Mouse (Mus musculus) limb, embryonic 10.5 days (tissue): Measurements from ENCODE around the gene 4930505A04Rik. TPM values are rescaled to one million over a fixed set of nuclear protein-coding genes. Genes with fewer than 3 reads are reported as not detected.

Source experiments
- DNase-seq: peaks from one replicate; pipeline ENCODE4 v3.0.0-alpha.2; 2017; ENCODE audit warnings: low spot score
- H3K27ac ChIP-seq: fragments of 300-500 bp; sonication (generic); 2 replicates; pipeline ENCODE4 v1.5.1; 2016; ENCODE audit warnings: mild to moderate bottlenecking
- H3K27me3 ChIP-seq: fragments of 300-500 bp; sonication (generic); 2 replicates; pipeline ENCODE4 v1.6.1; 2016; ENCODE audit warnings: low read depth, mild to moderate bottlenecking; ENCODE audit not compliant: poor library complexity, severe bottlenecking
- H3K36me3 ChIP-seq: fragments of 300-500 bp; sonication (generic); 2 replicates; pipeline ENCODE4 v1.6.1; 2016; ENCODE audit warnings: mild to moderate bottlenecking, moderate library complexity
- H3K4me1 ChIP-seq: fragments of 300-500 bp; sonication (generic); 2 replicates; pipeline ENCODE4 v1.6.1; 2016
- H3K4me3 ChIP-seq: fragments of 300-500 bp; sonication (generic); 2 replicates; pipeline ENCODE4 v1.5.1; 2016; ENCODE audit warnings: mild to moderate bottlenecking, moderate library complexity
- H3K9me3 ChIP-seq: fragments of 300-500 bp; sonication (generic); replicated peaks from 2 replicates; pipeline ENCODE4 v1.6.1; 2016; ENCODE audit warnings: mild to moderate bottlenecking
- WGBS: fragments of 180-500 bp; shearing (Covaris S2); methylation state at CpG from one replicate; pipeline ENCODE4 v1.1.7; 2016; 5-methylcytosine and 5-hydroxymethylcytosine counted together
- polyA plus RNA-seq: library from polyadenylated mRNA; unstranded; fragments of >200 nt; fragmentation: Nextera tagmentation; extraction: Ambion mirVana; gene quantifications from 2 replicates; pipeline ENCODE4 v1.2.1, GENCODE M21; 2016

The 4930505A04Rik gene
- not detected in 2 replicates for polyA plus RNA-seq

DNA sequence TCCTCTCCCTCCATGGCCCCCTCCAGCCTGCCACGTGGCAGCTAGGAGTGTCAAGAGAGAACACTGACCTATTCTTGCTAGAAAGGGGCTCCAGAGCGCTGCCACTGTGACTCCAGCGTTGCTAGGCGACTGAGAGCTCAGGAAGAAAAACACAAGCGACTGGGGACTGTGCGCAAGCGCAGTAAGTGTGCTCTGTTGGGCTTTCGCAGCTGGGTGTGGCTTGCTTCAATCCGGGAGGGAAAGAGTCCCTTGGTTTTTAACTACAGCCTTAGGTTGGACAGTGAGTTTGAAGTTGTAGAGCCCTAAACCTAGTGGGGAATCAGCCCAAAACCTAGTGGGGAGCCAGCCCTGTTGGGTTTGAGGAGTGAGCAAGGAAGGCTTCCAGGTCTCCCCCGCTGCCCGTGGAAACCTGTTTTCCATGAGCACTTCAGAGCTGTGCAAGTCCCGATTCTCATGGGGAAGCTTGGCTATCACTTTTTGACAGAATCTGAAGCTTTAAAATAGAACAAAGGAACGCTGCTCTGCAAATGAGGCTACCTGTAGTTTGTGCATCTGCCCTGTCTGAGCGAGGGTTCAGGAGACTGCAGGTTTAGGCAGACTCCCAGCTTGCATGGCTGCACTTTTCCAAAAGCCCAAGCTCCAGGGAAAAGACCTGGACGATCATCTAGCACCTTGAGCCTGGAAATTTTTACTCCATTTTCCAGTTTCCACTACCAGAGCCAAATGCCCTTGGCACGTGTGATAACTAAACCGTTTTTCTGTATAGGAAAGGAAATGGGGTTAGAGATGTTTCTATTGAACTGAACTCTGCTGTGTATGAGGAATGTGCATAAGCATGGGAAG is at the start of gene 4930505A04Rik:
Gene 4930505A04Rik, minus strand, starts transcription at position 77 of the 843 bp plus-strand sequence.
- Histone ChIP-seq H3K4me3 (peak within 1 kb of the TSS; percentile 55), H3K27me3 (no peaks in the 10 kb centered on the region), H3K36me3 (no peaks in the 10 kb centered on the region), H3K27ac (peak within 1 kb of the TSS; percentile 84), H3K4me1 (peaks cover 7% of the 10 kb centered on the region; the same call in 1 of the 2 replicates), H3K9me3 (no peaks in the 10 kb centered on the region)
- DNase-seq, result peak; percentile 89
- WGBS, result 11% methylated on average over 17 of the region's 17 CpGs

GRCm38 (mm10) chr11:30517133-30517532 is 45.5 kb upstream of the 4930505A04Rik start:
- Histone ChIP-seq H3K27me3 (no peaks in the 10 kb centered on the region), H3K27ac (no peak overlapping the region), H3K9me3 (no peaks in the 10 kb centered on the region), H3K4me1 (no peaks in the 10 kb centered on the region), H3K4me3 (no peak overlapping the region), H3K36me3 (no peaks in the 10 kb centered on the region)
- 86% methylated on average over 2 of the region's 2 CpGs for WGBS
- DNase-seq, result no peak

DNA sequence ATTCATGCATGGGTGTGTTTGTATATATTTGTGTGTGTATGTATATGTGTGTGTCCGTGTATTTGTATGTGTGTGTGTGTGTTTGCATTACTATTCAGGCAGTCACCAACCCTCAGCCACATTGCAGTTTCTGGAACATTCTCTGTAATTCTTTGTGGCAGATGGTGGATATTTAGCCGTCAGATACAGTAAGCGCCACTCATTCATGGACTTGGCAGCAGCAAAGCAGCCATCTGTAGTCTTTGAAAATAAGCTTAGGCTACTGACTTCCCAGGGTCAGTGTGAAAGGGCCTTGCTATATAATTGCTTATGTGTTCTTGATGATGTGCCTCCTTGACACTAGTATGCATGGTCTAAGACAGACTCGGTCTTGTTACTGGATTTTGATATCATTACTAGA is 36.6 kb upstream of the 4930505A04Rik start:
- H3K36me3 ChIP-seq, result no peaks in the 10 kb centered on the region
- no peak for DNase-seq
- H3K9me3 ChIP-seq, result no peaks in the 10 kb centered on the region
- H3K27me3 ChIP-seq, result no peaks in the 10 kb centered on the region
- H3K4me1 ChIP-seq, result no peaks in the 10 kb centered on the region
- WGBS, result 94% methylated on average over 4 of the region's 4 CpGs
- H3K4me3 ChIP-seq, result no peak overlapping the region
- no peak overlapping the region for H3K27ac ChIP-seq

DNA sequence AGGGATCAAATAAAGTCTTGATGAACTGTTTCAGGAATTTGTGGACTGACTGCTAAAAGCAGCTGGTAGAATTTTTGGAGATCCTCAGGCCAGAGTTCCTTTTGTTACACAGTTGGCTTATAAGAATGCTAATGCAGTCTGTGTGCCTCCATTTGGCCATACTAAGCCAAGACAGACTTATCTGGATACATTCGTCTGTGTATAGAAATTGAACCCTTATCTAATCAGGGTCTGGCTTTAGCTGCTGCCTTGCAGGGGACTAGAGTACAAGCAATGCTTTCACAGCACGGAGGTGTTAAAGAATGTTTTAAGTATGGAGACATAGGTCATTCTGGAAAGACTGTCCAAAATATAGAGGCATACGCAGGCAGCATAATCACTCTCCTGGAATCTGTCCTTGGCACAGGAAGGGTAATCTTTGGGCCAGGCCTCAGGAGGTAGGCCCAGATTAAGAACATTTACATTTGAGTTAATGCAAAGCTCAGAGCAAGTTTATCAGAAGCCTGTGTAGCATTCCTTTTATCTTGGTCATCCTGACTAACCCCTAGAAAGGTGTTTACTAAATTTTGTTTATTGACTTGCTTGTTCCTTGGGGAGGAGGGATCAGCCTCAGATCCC is 27.2 kb upstream of the 4930505A04Rik start:
- no peak for DNase-seq
- Histone ChIP-seq H3K4me1 (no peaks in the 10 kb centered on the region), H3K36me3 (no peaks in the 10 kb centered on the region), H3K4me3 (no peak overlapping the region), H3K9me3 (no peaks in the 10 kb centered on the region), H3K27ac (no peak overlapping the region), H3K27me3 (no peaks in the 10 kb centered on the region)
- 83% methylated on average over 3 of the region's 3 CpGs for WGBS

DNA sequence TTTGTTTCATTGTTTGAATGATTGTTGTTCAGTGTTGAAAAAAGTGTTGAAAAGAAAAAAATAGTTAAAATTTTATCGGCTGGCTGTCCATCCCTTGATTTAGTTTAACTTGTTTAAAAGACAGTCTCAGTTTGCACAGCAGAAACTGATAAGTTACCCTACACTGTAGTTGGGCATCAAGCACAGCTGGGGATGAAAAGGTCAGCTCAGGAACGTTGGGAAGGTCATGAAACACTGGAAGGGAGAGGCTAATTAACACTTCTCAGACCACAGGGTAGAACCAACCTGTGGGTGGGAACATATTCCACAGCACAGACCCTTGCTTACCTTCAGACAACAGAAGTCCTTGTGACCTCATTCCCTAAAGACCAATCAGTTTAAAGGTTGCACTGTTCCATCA is 25.5 kb upstream of the 4930505A04Rik start:
- H3K4me3 ChIP-seq, result no peak overlapping the region
- no peak for DNase-seq
- WGBS, result 68% methylated on average over 2 of the region's 2 CpGs
- no peaks in the 10 kb centered on the region for H3K36me3 ChIP-seq
- H3K27me3 ChIP-seq, result no peaks in the 10 kb centered on the region
- H3K4me1 ChIP-seq, result no peaks in the 10 kb centered on the region
- H3K27ac ChIP-seq, result no peak overlapping the region
- no peaks in the 10 kb centered on the region for H3K9me3 ChIP-seq

DNA sequence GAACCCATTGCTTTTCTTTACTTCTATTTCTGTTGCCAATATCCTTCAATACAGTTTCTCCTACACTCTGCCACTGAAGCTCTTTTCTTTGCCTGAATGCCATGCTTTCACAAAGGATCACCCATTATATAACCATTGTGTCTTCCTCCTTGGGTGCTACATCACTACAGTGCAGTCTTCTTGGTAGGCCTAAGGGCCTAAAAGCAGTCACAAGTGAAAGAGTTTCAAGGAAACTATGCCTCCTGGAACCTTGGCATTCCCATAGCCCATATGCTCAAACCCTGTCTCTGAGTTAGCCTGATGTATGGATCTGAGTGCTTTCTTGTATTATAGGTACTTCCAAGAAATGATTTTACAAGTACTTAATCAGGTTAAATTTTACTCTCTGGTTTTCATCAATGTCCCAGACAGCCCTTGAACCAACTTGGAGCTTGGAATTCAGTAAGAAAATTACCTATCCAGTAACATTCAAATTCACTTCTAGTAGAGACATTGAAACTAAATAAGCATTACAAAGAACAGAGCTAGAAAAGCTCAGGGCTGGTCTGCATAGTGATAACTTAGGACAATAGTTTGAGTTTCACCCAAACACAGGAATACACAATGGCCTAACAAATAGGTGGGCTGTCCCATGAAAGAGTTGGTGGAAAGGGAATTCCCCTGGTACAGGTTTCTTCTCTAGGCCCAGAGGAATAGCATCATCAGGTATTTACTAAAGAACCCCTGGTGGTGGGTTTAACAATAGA is 20.1 kb upstream of the 4930505A04Rik start:
- H3K9me3 ChIP-seq, result no peaks in the 10 kb centered on the region
- H3K4me1 ChIP-seq, result no peaks in the 10 kb centered on the region
- no peaks in the 10 kb centered on the region for H3K36me3 ChIP-seq
- H3K4me3 ChIP-seq, result no peak overlapping the region
- H3K27ac ChIP-seq, result no peak overlapping the region
- no peak for DNase-seq
- no peaks in the 10 kb centered on the region for H3K27me3 ChIP-seq

DNA sequence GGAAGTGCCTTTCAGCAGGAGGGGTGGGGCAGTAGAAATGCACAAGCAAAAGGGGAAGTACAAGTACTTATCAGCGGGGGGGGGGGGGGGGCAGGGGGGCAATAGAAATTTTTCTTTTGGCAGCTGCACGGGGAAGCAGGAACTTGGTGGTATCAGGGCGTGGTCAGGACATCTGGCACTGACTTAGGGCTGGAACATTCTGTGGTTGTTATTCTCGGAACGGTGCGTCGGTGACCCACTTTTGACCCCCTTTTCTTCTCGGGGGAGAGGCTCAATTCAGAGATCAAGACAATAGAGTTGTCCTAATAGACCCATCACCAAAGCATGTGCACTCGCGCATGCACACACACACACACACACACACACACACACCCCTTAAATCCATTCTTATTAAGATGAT is 16.6 kb upstream of the 4930505A04Rik start:
- WGBS, result 92% methylated on average over 9 of the region's 10 CpGs
- Histone ChIP-seq H3K27me3 (no peaks in the 10 kb centered on the region), H3K9me3 (no peaks in the 10 kb centered on the region), H3K36me3 (no peaks in the 10 kb centered on the region), H3K4me3 (no peak overlapping the region), H3K27ac (no peak overlapping the region), H3K4me1 (no peaks in the 10 kb centered on the region)
- DNase-seq, result no peak

- H3K4me1 ChIP-seq, result no peaks in the 10 kb centered on the region
- H3K36me3 ChIP-seq, result no peaks in the 10 kb centered on the region
- H3K27ac ChIP-seq, result no peak overlapping the region
- no peaks in the 10 kb centered on the region for H3K9me3 ChIP-seq
- no peaks in the 10 kb centered on the region for H3K27me3 ChIP-seq
- 84% methylated on average over 4 of the region's 4 CpGs for WGBS
- H3K4me3 ChIP-seq, result no peak overlapping the region
- no peak for DNase-seq
Measured at GRCm38 (mm10) chr11:30483286-30483685, 11.7 kb upstream of the 4930505A04Rik start.

GRCm38 (mm10) chr11:30471187-30471586 is 440 bp downstream of the 4930505A04Rik start:
- DNase-seq, result no peak
- H3K27me3 ChIP-seq, result no peaks in the 10 kb centered on the region
- H3K4me3 ChIP-seq, result no peak overlapping the region
- H3K27ac ChIP-seq, result peak overlapping the region; percentile 84
- H3K36me3 ChIP-seq, result no peaks in the 10 kb centered on the region
- WGBS, result 81% methylated on average over 8 of the region's 8 CpGs
- peaks cover 7% of the 10 kb centered on the region; the same call in 1 of the 2 replicates for H3K4me1 ChIP-seq
- no peaks in the 10 kb centered on the region for H3K9me3 ChIP-seq

DNA sequence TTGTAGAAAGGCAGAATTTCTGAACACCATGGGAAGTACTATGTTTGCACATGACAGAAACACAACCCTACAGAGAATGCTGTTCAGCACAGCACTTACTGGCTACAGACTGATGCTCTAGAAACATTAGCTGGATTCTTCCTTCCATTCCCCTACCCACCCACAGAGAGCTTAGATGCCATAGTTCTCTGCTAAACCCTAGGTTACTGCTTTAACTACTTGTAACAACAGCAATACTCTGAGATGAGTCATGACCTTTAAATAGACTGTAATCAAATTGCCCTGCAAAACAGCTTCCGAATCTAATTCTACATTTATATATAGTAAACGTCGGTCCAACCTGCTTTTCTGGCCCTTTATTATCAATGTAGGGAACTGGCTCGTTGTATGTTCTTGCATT is 17.3 kb downstream of the 4930505A04Rik start:
- H3K27ac ChIP-seq, result no peak overlapping the region
- no peaks in the 10 kb centered on the region for H3K9me3 ChIP-seq
- no peak for DNase-seq
- no peaks in the 10 kb centered on the region for H3K4me1 ChIP-seq
- H3K4me3 ChIP-seq, result no peak overlapping the region
- no peaks in the 10 kb centered on the region for H3K27me3 ChIP-seq
- no peaks in the 10 kb centered on the region for H3K36me3 ChIP-seq
- 94% methylated on average over 4 of the region's 4 CpGs for WGBS

DNA sequence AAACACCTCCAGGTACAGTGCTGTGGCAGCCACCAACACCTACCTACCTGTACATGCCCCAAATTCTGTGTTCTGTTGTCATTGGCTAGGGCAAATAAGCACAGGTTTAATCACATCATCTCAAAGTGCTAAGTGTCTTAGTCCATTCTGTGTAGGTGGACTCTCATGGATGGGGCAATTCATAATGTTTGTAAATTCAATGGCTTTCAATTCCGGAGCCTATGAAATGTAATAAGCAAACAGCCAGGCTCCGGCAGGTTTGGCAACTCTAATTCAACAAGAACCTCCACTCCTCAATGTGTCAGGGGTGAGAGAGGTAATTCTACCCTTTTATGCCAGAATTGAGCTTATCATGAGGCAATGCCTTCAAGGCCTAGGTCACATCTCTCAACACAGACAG is 23.5 kb downstream of the 4930505A04Rik start:
- no peaks in the 10 kb centered on the region for H3K4me1 ChIP-seq
- H3K27me3 ChIP-seq, result no peaks in the 10 kb centered on the region
- no peak overlapping the region for H3K27ac ChIP-seq
- H3K36me3 ChIP-seq, result no peaks in the 10 kb centered on the region
- H3K9me3 ChIP-seq, result no peaks in the 10 kb centered on the region
- H3K4me3 ChIP-seq, result no peak overlapping the region
- WGBS, result 97% methylated on average over 2 of the region's 2 CpGs
- DNase-seq, result no peak

DNA sequence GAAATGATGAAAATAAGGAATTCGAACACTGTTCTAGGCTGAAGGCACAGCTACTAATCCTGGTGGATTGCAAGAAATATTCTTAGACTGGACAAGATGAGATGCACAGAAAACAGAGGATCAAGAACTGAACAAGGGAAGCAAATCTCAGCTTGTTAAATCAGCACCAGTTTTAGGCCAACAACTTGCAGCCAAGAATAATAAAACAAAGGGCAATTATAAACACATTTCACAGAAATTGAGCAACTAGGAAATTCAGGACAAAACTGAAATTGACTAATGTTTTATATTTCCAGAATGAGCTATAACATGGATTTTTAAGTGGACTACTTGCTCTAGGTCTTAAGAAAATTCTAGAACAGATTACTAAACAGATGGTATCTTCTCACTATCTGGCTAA is 24.1 kb downstream of the 4930505A04Rik start:
- Histone ChIP-seq H3K36me3 (no peaks in the 10 kb centered on the region), H3K4me3 (no peak overlapping the region), H3K27ac (no peak overlapping the region), H3K27me3 (no peaks in the 10 kb centered on the region), H3K9me3 (no peaks in the 10 kb centered on the region), H3K4me1 (no peaks in the 10 kb centered on the region)
- WGBS, result 96% methylated on average over 1 of the region's 1 CpGs
- DNase-seq, result no peak
